Mouse (Mus musculus) left cerebral cortex, adult 11 months (tissue): Measurements from ENCODE around the gene Arfgef3.
A peak's percentile ranks its signal among the peaks of the same experiment; 100 is the strongest.
"Not testable (repeated sequence)": the region's sequence is repeated elsewhere in the genome, so short reads cannot be mapped to it uniquely, and the experiment has no call there.

Source experiments
- DNase-seq: peaks from one replicate; pipeline ENCODE4 v3.0.0; 2022; ENCODE audit warnings: low spot score

Arfgef3 gene

DNA sequence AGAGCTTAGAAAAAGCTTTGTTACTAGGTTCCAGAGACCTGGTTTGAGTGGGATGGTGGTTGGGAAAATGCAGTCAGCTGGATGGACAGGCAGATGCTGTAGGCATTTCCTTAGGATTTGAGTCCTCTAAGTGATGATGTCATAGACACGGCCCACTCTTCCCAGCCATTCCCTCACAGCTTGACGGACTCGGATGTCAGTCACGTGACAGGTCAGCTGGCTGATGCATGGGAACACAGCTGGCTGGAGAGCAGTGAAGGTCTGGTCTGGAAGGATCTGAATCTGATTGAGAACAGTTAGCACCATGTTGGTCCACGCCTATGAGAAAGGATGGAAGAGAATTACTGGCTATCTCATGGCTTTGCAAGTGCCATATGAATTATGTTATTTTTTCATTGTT, 154.3 kb downstream of the Arfgef3 start:
- DNase-seq: no peak

DNA sequence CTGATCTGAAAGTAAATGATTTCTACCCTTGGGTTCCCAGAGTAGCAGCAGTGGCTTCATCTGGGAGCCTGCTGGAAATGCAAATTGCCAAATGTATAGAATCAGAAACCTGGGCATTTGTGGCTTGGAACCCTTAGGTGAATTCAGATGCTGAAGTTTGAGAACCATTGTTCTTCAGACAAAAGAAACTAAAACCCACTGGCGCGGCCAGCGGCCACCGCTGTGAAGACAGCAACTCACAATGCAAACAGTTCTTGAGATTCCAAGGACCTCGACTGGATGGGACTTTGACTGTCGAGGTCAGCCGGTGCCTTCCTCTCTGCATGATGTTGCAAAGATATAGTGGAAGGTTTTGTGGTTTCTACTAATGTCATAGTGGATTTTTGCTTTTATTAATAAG, 159.6 kb downstream of the Arfgef3 start:
- DNase-seq: no peak

DNA sequence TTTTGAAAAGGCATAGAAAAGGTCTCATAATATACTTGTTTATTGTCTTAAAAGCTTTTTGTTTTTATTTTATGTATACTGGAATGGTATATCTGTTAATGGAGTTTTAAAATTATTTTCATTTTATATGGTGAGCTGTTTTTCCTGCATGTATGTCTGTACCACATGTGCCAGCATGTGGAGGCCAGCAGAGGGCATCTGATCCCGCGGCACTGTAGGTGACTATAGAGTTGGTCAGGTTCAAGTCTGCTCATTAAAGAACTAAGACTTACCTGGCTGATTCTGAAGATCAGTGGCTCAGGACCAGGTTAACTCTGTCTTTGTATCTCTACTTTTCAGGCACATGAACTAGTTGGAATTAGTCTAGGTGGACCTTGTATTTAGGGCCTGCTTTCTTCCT, 171.2 kb downstream of the Arfgef3 start:
- DNase-seq: no peak

DNA sequence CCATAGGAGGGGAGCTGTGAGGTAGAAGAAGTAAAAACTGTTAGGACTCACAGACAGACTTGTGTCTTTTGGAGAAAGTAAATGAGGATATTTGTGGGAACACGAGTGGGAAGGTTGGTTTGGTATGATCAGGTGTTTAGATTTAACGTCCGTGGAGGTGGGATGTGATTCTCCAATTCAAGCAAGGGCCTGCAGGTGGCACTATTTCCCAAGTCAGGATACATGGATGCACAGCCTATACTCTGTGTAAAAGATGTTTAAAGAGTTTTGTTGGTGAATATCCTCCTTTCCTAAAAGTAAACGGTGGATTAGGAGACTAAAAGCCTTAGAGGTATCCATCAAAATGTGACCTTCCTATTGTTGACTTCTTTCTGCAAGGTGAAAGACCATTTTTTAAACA, 180.8 kb downstream of the Arfgef3 start:
- peak; percentile 10 for DNase-seq

DNA sequence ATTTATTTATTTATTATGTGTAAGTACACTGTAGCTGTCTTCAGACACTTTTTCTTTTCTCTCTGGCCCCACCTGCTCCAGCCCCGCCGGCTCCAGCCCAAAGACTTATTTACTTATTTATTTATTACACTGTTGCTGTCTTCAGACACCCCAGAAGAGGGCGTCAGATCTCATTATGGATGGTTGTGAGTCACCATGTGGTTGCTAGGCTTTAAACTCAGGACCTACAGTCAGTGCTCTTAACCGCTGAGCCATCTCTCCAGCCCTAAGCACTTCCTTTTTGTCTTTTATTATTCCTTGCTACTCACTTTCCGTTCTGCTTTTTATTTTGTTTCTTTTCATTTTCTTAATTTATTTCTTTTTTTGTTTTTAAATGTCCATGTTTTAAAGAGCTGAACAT, 182.3 kb downstream of the Arfgef3 start:
- DNase-seq: no peak

DNA sequence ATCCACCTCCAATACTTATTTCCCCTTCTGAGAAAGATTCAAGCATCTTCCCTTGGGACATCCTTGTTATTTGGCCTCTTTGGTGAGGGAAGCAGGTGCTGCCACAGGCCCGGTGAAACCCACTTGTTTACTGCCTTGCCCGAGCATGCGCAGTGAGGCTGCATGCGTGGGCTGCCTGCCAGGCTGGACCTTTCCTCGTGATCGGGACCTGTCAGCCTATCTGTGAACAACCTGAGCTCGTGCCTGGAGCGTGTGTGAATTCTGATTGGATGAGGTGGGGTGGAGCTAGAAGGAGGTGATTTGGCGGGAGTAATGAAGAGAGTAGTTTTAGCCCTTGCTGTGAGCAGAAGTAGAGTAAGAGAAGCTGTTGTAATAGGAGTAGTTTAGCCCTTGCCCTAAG, 184.7 kb downstream of the Arfgef3 start:
- DNase-seq: not testable (repeated sequence)

DNA sequence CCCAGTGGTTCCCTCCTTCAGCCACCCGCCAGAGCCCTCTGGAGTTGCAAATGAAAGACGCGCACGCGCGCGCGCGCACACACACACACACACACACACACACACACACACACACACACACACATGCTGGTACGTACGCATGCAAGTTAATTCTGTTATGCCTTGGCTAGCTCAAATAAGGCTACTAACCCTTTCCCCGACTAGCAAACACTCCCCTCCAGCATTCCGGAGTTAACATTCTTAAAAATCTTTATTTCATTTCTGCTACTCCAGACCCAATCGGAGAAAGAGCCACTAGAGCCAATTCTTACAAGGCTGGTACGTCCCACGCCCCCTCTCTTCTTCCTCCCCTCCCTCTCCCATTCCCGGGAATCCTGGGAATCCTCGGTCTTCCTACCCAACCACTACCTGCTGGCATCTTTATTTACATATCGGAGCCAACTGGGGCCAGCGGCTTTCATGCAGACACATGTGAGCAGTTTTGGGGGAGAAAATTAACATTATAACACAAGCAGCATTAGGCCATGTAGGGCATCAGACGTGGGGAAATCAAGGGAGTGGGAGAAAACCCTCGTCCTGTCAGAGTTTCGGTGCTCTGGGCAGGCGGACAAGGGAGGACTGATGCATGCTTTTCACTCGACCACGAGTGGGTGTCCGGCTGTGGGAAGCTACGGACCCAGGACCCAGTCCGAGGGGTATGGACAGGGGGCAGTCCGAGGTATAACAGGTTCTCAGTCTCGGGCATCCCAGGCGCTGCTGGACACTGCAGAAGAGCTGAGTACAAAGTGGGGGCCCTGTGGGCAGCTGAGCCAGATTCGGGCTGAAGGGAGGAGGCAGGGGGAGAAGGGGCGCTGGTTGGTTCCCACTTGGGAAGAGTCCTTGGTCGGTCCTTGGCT, 194.2 kb downstream of the Arfgef3 start:
- no peak for DNase-seq

DNA sequence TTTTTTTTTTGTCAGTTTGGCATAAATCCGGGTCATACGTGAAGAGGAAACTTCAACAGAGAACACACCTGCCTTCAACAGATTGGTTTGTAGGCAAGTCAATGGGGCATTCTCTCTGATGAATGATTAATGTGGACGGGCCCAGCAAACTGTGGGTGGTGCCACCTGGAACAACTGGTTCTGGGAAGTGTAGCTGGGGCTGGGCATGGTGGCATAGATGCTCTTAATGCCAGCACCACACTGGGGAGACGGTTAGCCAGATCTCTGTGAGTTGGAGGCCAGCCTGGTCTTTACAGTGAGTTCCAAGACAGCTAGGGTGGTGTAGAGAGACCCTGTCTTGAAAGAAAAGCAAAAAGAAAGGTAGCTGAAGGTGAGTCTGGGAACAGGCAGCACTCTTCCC, 196.4 kb downstream of the Arfgef3 start:
- no peak for DNase-seq

DNA sequence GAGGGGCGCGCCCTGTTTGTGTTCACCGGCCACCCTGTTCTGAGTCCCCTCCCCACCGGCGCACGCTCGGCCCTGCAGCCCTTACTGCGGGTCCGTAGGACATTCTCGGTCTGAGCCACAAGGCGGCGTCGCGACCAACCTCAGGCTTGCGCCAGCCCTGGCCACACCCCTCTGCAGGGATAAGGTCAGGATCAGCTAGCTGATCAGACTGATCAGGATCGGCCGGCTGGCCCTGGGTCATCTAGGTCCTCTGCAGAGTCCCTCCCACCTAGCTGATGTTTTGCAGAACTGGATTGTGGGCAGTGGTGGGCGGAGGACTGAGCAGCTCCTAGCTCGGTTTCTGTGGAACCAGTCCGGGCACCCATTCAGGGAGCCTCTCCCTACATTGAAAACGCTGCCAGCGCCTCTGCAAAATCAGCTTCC, 197.9 kb downstream of the Arfgef3 start, which contains the start of gene Hebp2:
Gene Hebp2, minus strand, starts transcription at position 264 of the 423 bp plus-strand sequence.
- DNase-seq: no peak

DNA sequence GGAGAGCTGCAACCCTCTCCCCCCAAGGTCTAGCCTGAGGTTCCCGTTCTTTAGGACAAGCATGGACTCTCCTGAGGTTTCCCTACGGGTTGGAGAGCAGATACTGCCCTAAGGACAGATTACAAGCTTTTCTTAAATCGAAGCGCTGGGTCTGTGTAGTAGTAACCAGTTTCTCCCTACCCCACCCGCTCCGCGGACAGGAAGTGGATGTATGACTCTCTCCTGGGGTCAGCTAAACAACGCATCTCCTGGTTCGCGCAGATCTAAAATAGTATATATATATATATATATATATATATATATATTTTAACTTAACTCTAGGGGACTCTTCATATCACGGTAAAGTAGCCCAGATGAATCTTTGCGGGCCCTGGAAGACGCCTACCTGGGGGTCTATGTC, 198.4 kb downstream of the Arfgef3 start:
- DNase-seq: no peak

DNA sequence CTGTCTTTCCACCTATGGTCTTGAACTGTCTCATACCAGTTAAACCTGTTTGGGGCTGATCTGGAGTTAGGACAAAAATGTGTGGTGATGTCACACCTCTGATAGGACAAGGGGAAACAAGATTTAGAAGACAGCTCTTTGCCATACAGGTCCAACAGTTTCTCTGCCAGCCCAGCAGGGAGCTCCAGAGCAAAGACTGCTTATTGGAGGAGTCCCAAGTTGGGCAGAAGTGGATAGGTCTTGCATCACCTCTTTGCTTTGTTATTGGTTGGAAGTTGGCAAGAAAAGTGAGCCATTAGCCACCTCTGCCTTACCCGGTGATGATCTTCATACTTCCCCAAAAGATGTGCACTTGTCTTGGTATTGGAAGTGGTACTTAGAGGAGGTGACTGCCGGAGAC, 206.9 kb downstream of the Arfgef3 start:
- no peak for DNase-seq

DNA sequence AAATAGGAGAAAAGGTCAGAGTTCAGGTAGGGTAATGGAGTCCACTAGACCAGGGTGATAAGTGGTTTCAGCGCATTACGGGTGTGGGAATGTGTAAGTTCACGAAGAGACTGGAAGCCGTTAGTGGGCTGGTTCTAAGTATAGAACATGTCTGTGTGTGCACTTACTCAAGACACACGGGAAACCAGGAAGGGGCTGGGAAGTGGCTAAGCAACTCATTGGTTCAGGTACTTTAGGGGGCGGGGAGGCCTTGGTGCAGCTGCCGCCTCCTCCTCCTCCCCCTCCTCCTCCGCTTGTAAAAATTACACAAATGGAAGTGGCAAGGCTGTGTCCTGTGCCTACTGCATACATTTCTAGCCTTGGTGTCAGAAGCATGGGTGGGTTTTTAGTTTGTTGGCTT, 211.5 kb downstream of the Arfgef3 start:
- no peak for DNase-seq
